Mouse (Mus musculus): Measurements from ENCODE around the gene Dnajb6. TPM values are rescaled to one million over a fixed set of nuclear protein-coding genes. Genes with fewer than 3 reads are reported as not detected.

The Dnajb6 gene
- polyA plus RNA-seq, 1 experiment from 2014 or later = 145 TPM

DNA sequence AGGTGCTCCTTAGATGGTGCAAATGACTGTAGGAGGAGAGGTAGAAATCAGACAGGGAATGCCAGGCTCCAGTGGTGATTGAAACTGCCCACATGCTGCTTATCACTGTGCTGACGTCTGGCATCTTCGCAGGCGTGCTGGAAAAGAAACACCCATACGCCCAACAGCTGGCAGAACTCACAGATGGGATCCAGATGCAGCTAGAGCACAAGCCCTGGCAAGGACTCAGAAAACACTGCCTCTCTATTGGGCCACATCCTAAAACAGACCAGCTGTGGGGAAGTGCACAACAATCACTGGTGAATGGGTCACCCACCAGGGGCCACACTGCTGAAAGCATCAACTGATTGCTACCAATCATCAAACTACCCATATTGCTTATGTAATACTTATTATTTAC is 91.3 kb downstream of the Dnajb6 start:
- Histone ChIP-seq H3K27ac (no peak overlapping the region), H3K4me1 (replicated peaks; ENCODE audit: insufficient read depth, low read length) (no peaks in the 10 kb centered on the region), H3K27me3 (ENCODE audit: insufficient read depth, low read length) (no peaks in the 10 kb centered on the region), H3K9me3 (replicated peaks; ENCODE audit: low read length) (no peaks in the 10 kb centered on the region), H3K4me3 (replicated peaks; ENCODE audit: low read depth, low read length) (no peak overlapping the region), H3K4me2 (ENCODE audit: low read length) (no peak overlapping the region), H3K9ac (ENCODE audit: low read depth, low read length) (no peak overlapping the region), H3K36me3 (ENCODE audit: insufficient read depth, low read length) (no peaks in the 10 kb centered on the region)
- WGBS = 47% methylated on average over 4 of the region's 4 CpGs
- DNase-seq (ENCODE audit: low spot score) (peak; percentile 22), ATAC-seq (replicated peaks; ENCODE audit: low FRiP score, low read depth) (no peak)
- no peak for TF ChIP-seq CTCF (IDR thresholded peaks at IDR 0.05; ENCODE audit: low read depth)

DNA sequence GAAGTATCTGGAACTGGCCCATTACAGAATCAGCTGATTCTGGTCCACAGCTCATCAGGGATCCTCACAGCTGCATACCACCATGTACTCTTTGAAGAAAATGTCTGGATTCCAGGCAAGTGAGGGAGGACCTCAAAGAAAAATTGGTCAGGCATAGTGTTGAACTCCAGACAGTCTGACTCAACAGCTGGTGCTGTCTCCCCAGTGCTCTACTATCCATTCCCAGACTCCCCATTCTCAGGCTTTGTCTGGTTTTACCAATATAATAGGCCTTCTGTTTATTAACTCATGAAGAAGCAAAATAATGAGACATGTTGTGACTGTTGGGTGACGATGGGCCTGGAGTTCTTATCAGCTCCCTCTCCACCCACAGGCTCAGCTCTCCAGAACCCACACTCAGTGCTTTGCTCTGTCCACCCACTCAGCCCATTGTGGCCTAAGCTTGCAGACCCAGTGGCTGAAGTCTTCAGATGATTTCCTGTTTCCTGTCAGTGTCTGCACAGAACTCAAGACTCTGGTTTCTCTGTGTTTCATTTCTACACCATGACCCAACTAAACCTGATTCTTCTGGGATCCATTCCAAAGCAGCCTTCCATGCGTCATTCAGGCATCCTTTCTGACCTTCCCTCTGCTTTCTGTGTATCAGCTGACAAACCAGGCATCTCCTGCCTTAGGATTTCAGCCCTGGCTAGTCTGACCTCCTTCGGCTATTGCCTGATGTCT is 107.1 kb downstream of the Dnajb6 start:
- no peak for ATAC-seq (replicated peaks; ENCODE audit: low FRiP score, low read depth)
- H3K4me1 ChIP-seq (replicated peaks; ENCODE audit: insufficient read depth, low read length) = no peaks in the 10 kb centered on the region
- no peak overlapping the region for H3K9ac ChIP-seq (ENCODE audit: low read depth, low read length)
- no peak for TF ChIP-seq CTCF (IDR thresholded peaks at IDR 0.05; ENCODE audit: low read depth)
- no peaks in the 10 kb centered on the region for H3K9me3 ChIP-seq (replicated peaks; ENCODE audit: low read length)
- H3K36me3 ChIP-seq (ENCODE audit: insufficient read depth, low read length) = no peaks in the 10 kb centered on the region
- peak; percentile 58 for DNase-seq (ENCODE audit: low spot score)
- no peak overlapping the region for H3K27ac ChIP-seq
- WGBS = 44% methylated on average over 3 of the region's 3 CpGs
- no peak overlapping the region for H3K4me3 ChIP-seq (replicated peaks; ENCODE audit: low read depth, low read length)
- H3K27me3 ChIP-seq (ENCODE audit: insufficient read depth, low read length) = no peaks in the 10 kb centered on the region
- no peak overlapping the region for H3K4me2 ChIP-seq (ENCODE audit: low read length)

DNA sequence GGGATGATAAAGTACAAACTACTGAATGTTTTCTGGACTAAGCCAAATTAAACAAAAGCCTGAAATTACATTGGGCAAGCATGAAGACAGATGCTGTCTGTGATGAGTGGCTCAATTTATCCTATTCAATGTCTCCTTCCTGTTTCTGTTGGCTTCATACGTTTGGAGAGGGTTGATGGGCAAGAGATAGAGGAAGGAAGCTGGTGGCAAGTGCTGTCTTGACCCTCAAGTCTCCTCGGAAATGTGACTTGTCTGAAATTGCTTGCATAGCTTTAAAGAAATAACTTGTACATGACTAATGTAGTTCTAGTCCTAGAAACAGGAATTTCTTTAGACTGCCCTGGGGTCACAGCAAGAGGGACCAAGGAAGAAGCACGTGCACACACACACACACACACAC is 109.5 kb downstream of the Dnajb6 start:
- Histone ChIP-seq H3K4me1 (replicated peaks; ENCODE audit: insufficient read depth, low read length) (no peaks in the 10 kb centered on the region), H3K36me3 (ENCODE audit: insufficient read depth, low read length) (no peaks in the 10 kb centered on the region), H3K4me3 (replicated peaks; ENCODE audit: low read depth, low read length) (no peak overlapping the region), H3K4me2 (ENCODE audit: low read length) (no peak overlapping the region), H3K27ac (no peak overlapping the region), H3K9ac (ENCODE audit: low read depth, low read length) (no peak overlapping the region), H3K9me3 (replicated peaks; ENCODE audit: low read length) (no peaks in the 10 kb centered on the region), H3K27me3 (ENCODE audit: insufficient read depth, low read length) (no peaks in the 10 kb centered on the region)
- 45% methylated on average over 3 of the region's 3 CpGs for WGBS
- no peak for ATAC-seq (replicated peaks; ENCODE audit: low FRiP score, low read depth)
- DNase-seq (ENCODE audit: low spot score) = peak; percentile 47
- no peak for TF ChIP-seq CTCF (IDR thresholded peaks at IDR 0.05; ENCODE audit: low read depth)

DNA sequence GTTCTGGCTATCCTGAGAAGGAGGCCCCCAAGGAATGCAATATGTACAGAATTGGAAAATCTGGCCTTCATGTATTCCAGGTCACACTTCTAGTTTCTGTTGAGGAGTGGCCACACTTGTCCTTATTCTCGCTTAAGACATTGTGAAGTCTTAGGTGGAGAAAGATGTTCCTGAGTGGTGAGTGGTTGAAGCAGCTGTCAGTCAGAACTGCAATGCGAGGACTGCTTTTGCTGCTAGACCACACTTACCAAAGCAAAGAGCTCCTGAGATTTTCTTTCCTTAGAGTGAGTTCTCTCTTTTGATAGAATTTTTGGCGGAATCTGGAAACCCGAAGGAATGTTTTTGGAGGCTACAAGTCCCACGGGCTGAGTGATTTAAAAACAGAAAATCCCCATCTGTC is 112.0 kb downstream of the Dnajb6 start:
- no peak for DNase-seq (ENCODE audit: low spot score)
- Histone ChIP-seq H3K27me3 (ENCODE audit: insufficient read depth, low read length) (no peaks in the 10 kb centered on the region), H3K27ac (no peak overlapping the region), H3K36me3 (ENCODE audit: insufficient read depth, low read length) (no peaks in the 10 kb centered on the region), H3K4me2 (ENCODE audit: low read length) (no peak overlapping the region), H3K9me3 (replicated peaks; ENCODE audit: low read length) (no peaks in the 10 kb centered on the region), H3K4me1 (replicated peaks; ENCODE audit: insufficient read depth, low read length) (no peaks in the 10 kb centered on the region), H3K9ac (ENCODE audit: low read depth, low read length) (no peak overlapping the region), H3K4me3 (replicated peaks; ENCODE audit: low read depth, low read length) (no peak overlapping the region)
- TF ChIP-seq CTCF (IDR thresholded peaks at IDR 0.05; ENCODE audit: low read depth) = no peak
- 84% methylated on average over 5 of the region's 5 CpGs for WGBS
- no peak for ATAC-seq (replicated peaks; ENCODE audit: low FRiP score, low read depth)

DNA sequence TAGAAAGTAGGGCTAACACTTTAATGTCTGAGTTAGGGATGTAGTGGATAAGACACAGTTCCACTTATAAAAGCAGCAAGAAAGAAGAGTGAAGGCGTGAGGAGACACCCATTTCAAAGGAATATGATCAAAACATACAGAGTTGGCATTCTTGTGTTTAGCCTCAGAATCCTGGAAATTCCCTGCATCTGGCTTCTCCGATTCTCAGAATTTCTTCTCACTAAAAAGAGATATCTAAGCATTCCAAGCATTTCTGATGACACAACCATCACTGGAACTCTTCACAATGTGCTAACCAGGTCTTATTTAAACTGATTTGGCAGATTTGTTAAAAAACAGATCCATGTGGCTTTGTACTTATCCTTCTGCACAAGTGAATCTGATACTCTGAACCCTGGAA is 112.6 kb downstream of the Dnajb6 start:
- WGBS = 87% methylated on average over 2 of the region's 2 CpGs
- Histone ChIP-seq H3K4me3 (replicated peaks; ENCODE audit: low read depth, low read length) (no peak overlapping the region), H3K9ac (ENCODE audit: low read depth, low read length) (no peak overlapping the region), H3K4me1 (replicated peaks; ENCODE audit: insufficient read depth, low read length) (no peaks in the 10 kb centered on the region), H3K36me3 (ENCODE audit: insufficient read depth, low read length) (no peaks in the 10 kb centered on the region), H3K27me3 (ENCODE audit: insufficient read depth, low read length) (no peaks in the 10 kb centered on the region), H3K4me2 (ENCODE audit: low read length) (no peak overlapping the region), H3K27ac (no peak overlapping the region), H3K9me3 (replicated peaks; ENCODE audit: low read length) (no peaks in the 10 kb centered on the region)
- ATAC-seq (replicated peaks; ENCODE audit: low FRiP score, low read depth) (no peak), DNase-seq (ENCODE audit: low spot score) (no peak)
- no peak for TF ChIP-seq CTCF (IDR thresholded peaks at IDR 0.05; ENCODE audit: low read depth)

DNA sequence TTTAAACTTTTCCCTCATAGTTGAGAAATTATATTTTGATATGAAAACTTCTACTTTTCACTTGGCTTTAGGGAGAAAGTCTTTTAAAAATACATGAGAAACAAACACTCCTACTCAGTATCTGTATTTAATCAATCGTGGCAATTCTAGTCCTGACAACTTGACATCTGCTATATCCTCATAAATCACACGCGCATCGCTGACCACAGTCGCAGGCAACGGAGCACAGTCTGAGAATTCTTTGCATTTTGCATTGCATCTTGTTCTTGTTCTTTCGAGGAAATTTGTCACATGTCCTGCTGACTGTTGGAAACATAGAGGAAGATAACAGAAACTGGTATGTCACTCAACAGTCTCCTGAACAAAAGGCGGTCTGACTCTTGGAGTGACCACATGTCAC is 116.9 kb downstream of the Dnajb6 start:
- Histone ChIP-seq H3K9ac (ENCODE audit: low read depth, low read length) (no peak overlapping the region), H3K4me1 (replicated peaks; ENCODE audit: insufficient read depth, low read length) (no peaks in the 10 kb centered on the region), H3K9me3 (replicated peaks; ENCODE audit: low read length) (no peaks in the 10 kb centered on the region), H3K27me3 (ENCODE audit: insufficient read depth, low read length) (no peaks in the 10 kb centered on the region), H3K27ac (no peak overlapping the region), H3K4me2 (ENCODE audit: low read length) (no peak overlapping the region), H3K4me3 (replicated peaks; ENCODE audit: low read depth, low read length) (no peak overlapping the region), H3K36me3 (ENCODE audit: insufficient read depth, low read length) (no peaks in the 10 kb centered on the region)
- ATAC-seq (replicated peaks; ENCODE audit: low FRiP score, low read depth) (no peak), DNase-seq (ENCODE audit: low spot score) (no peak)
- 45% methylated on average over 8 of the region's 8 CpGs for WGBS
- TF ChIP-seq CTCF (IDR thresholded peaks at IDR 0.05; ENCODE audit: low read depth) = no peak

DNA sequence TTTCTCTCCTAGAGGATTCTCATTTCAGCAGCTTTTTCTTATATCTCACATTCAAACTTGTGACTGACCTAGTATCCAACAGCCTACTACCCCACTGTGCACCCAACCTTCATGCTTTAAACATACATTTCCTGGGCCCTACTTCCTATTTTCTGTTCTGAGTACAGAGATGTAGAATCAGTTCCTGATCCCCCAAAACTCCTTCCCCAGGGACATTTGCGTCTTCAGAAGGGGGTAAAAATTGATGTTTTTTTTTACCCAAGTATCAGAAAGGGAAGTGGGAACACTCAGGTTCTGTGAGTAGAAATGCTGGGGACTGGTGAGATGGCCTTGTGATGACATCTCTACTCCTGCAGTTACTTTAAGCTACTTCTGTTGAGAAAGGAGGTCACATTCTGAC is 117.5 kb downstream of the Dnajb6 start:
- no peak for TF ChIP-seq CTCF (IDR thresholded peaks at IDR 0.05; ENCODE audit: low read depth)
- Histone ChIP-seq H3K9ac (ENCODE audit: low read depth, low read length) (no peak overlapping the region), H3K27me3 (ENCODE audit: insufficient read depth, low read length) (no peaks in the 10 kb centered on the region), H3K27ac (no peak overlapping the region), H3K4me3 (replicated peaks; ENCODE audit: low read depth, low read length) (no peak overlapping the region), H3K4me2 (ENCODE audit: low read length) (no peak overlapping the region), H3K36me3 (ENCODE audit: insufficient read depth, low read length) (no peaks in the 10 kb centered on the region), H3K4me1 (replicated peaks; ENCODE audit: insufficient read depth, low read length) (no peaks in the 10 kb centered on the region), H3K9me3 (replicated peaks; ENCODE audit: low read length) (no peaks in the 10 kb centered on the region)
- DNase-seq (ENCODE audit: low spot score) (no peak), ATAC-seq (replicated peaks; ENCODE audit: low FRiP score, low read depth) (no peak)
- WGBS = 92% methylated on average over 1 of the region's 1 CpGs
